Mouse (Mus musculus): Measurements from ENCODE around the gene Kcnq1. TPM values are rescaled to one million over a fixed set of nuclear protein-coding genes. Genes with fewer than 3 reads are reported as not detected.

The Kcnq1 gene
- polyA plus RNA-seq, 1 experiment from 2014 or later: 9.6 TPM

GRCm38 (mm10) chr7:143178831-143179230, 72.7 kb downstream of the Kcnq1 start:
- Histone ChIP-seq H3K4me1 (replicated peaks; ENCODE audit: control insufficient read depth, insufficient read depth, low read length) (peaks cover 14% of the 10 kb centered on the region), H3K4me3 (ENCODE audit: low read length) (no peak overlapping the region), H3K27ac (ENCODE audit: low read length) (0 out of 2 replicates have a peak overlapping the region, but pooled peaks have one; percentile 3), H3K4me2 (ENCODE audit: low read depth, low read length) (no peak overlapping the region), H3K27me3 (ENCODE audit: control insufficient read depth, insufficient read depth, low read depth, low read length) (no peaks in the 10 kb centered on the region), H3K9me3 (ENCODE audit: control insufficient read depth, low read length) (no peaks in the 10 kb centered on the region), H3K36me3 (ENCODE audit: control insufficient read depth, insufficient read depth, low read length) (no peaks in the 10 kb centered on the region), H3K9ac (ENCODE audit: low read length) (no peak overlapping the region)
- 0 out of 2 replicates have a peak, but pooled peaks have one; percentile 16 for ATAC-seq (ENCODE audit: low read depth)
- 82% methylated on average over 2 of the region's 2 CpGs for WGBS

GRCm38 (mm10) chr7:143180761-143181160, 74.6 kb downstream of the Kcnq1 start:
- 0 out of 2 replicates have a peak overlapping the region, but pooled peaks have one; percentile 36 for H3K9ac ChIP-seq (ENCODE audit: low read length)
- H3K4me3 ChIP-seq (ENCODE audit: low read length): no peak overlapping the region
- H3K4me1 ChIP-seq (replicated peaks; ENCODE audit: control insufficient read depth, insufficient read depth, low read length): peaks cover 14% of the 10 kb centered on the region
- no peaks in the 10 kb centered on the region for H3K27me3 ChIP-seq (ENCODE audit: control insufficient read depth, insufficient read depth, low read depth, low read length)
- H3K4me2 ChIP-seq (ENCODE audit: low read depth, low read length): no peak overlapping the region
- peak; percentile 89 for ATAC-seq (ENCODE audit: low read depth)
- H3K9me3 ChIP-seq (ENCODE audit: control insufficient read depth, low read length): no peaks in the 10 kb centered on the region
- H3K27ac ChIP-seq (ENCODE audit: low read length): peak overlapping the region; percentile 65
- WGBS: 17% methylated on average over 3 of the region's 3 CpGs
- H3K36me3 ChIP-seq (ENCODE audit: control insufficient read depth, insufficient read depth, low read length): no peaks in the 10 kb centered on the region

DNA sequence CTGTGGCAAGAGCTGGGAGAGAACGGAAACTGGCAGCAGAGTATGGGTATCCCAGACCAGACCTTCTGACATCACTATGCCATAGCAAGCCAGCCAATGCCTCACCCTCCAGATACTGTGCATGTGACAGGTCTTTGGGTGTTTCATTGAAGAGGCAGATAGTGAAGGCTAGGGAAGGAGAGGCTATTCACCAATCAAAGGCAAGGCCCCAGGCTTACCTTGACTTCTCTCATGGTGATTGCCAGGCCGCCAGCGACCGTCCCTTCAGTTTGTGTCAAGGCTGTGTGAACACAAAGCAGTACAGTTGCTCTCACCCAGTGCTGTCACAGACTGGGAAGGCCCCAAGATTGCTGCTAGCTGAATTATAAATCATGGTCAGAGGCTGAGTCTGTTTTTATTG, 75.1 kb downstream of the Kcnq1 start:
- no peak for ATAC-seq (ENCODE audit: low read depth)
- H3K27ac ChIP-seq (ENCODE audit: low read length): peak overlapping the region; percentile 65
- H3K27me3 ChIP-seq (ENCODE audit: control insufficient read depth, insufficient read depth, low read depth, low read length): no peaks in the 10 kb centered on the region
- no peak overlapping the region for H3K4me2 ChIP-seq (ENCODE audit: low read depth, low read length)
- WGBS: 85% methylated on average over 4 of the region's 4 CpGs
- peaks cover 18% of the 10 kb centered on the region for H3K4me1 ChIP-seq (replicated peaks; ENCODE audit: control insufficient read depth, insufficient read depth, low read length)
- H3K9ac ChIP-seq (ENCODE audit: low read length): 0 out of 2 replicates have a peak overlapping the region, but pooled peaks have one; percentile 36
- H3K9me3 ChIP-seq (ENCODE audit: control insufficient read depth, low read length): no peaks in the 10 kb centered on the region
- no peak overlapping the region for H3K4me3 ChIP-seq (ENCODE audit: low read length)
- H3K36me3 ChIP-seq (ENCODE audit: control insufficient read depth, insufficient read depth, low read length): no peaks in the 10 kb centered on the region

DNA sequence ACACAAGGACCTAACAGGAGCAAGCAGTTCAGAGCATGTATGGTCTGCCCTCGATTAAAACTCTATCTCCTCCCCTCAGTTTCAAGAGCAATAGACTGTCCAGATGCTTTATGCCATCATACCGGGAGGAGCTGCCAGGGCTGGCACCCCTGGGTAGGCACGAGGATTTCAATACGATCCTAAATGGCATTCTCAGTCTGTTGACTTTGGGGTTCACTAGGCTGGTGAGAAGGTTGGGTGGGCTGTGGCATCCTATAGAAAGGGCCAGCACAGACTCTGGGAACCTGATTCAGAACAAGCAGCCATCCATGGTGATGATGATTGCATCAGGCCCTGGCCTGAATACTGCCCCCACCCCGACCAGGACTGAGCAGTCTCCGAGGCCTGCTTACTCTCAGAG, 79.3 kb downstream of the Kcnq1 start:
- no peaks in the 10 kb centered on the region for H3K36me3 ChIP-seq (ENCODE audit: control insufficient read depth, insufficient read depth, low read length)
- no peak overlapping the region for H3K4me2 ChIP-seq (ENCODE audit: low read depth, low read length)
- H3K4me1 ChIP-seq (replicated peaks; ENCODE audit: control insufficient read depth, insufficient read depth, low read length): peaks cover 21% of the 10 kb centered on the region
- no peak overlapping the region for H3K4me3 ChIP-seq (ENCODE audit: low read length)
- H3K27me3 ChIP-seq (ENCODE audit: control insufficient read depth, insufficient read depth, low read depth, low read length): no peaks in the 10 kb centered on the region
- no peak overlapping the region for H3K27ac ChIP-seq (ENCODE audit: low read length)
- ATAC-seq (ENCODE audit: low read depth): no peak
- H3K9me3 ChIP-seq (ENCODE audit: control insufficient read depth, low read length): no peaks in the 10 kb centered on the region
- H3K9ac ChIP-seq (ENCODE audit: low read length): no peak overlapping the region
- 67% methylated on average over 6 of the region's 6 CpGs for WGBS

GRCm38 (mm10) chr7:143186378-143186777, 80.2 kb downstream of the Kcnq1 start:
- peak overlapping the region; percentile 66 for H3K27ac ChIP-seq (ENCODE audit: low read length)
- ATAC-seq (ENCODE audit: low read depth): peak; percentile 49; the same call in 1 of the 2 replicates
- 0 out of 2 replicates have a peak overlapping the region, but pooled peaks have one; percentile 23 for H3K9ac ChIP-seq (ENCODE audit: low read length)
- H3K4me3 ChIP-seq (ENCODE audit: low read length): no peak overlapping the region
- H3K4me1 ChIP-seq (replicated peaks; ENCODE audit: control insufficient read depth, insufficient read depth, low read length): peaks cover 13% of the 10 kb centered on the region; the same call in 1 of the 2 replicates
- H3K36me3 ChIP-seq (ENCODE audit: control insufficient read depth, insufficient read depth, low read length): no peaks in the 10 kb centered on the region
- H3K27me3 ChIP-seq (ENCODE audit: control insufficient read depth, insufficient read depth, low read depth, low read length): no peaks in the 10 kb centered on the region
- no peak overlapping the region for H3K4me2 ChIP-seq (ENCODE audit: low read depth, low read length)
- 64% methylated on average over 10 of the region's 10 CpGs for WGBS
- no peaks in the 10 kb centered on the region for H3K9me3 ChIP-seq (ENCODE audit: control insufficient read depth, low read length)

- Histone ChIP-seq H3K4me2 (ENCODE audit: low read depth, low read length) (no peak overlapping the region), H3K4me3 (ENCODE audit: low read length) (no peak overlapping the region), H3K4me1 (replicated peaks; ENCODE audit: control insufficient read depth, insufficient read depth, low read length) (peaks cover 13% of the 10 kb centered on the region; the same call in 1 of the 2 replicates), H3K27ac (ENCODE audit: low read length) (peak overlapping the region; percentile 66), H3K9me3 (ENCODE audit: control insufficient read depth, low read length) (no peaks in the 10 kb centered on the region), H3K27me3 (ENCODE audit: control insufficient read depth, insufficient read depth, low read depth, low read length) (no peaks in the 10 kb centered on the region), H3K36me3 (ENCODE audit: control insufficient read depth, insufficient read depth, low read length) (no peaks in the 10 kb centered on the region), H3K9ac (ENCODE audit: low read length) (no peak overlapping the region)
- WGBS: 71% methylated on average over 3 of the region's 3 CpGs
- no peak for ATAC-seq (ENCODE audit: low read depth)
Measured at GRCm38 (mm10) chr7:143187181-143187580, 81.0 kb downstream of the Kcnq1 start.

DNA sequence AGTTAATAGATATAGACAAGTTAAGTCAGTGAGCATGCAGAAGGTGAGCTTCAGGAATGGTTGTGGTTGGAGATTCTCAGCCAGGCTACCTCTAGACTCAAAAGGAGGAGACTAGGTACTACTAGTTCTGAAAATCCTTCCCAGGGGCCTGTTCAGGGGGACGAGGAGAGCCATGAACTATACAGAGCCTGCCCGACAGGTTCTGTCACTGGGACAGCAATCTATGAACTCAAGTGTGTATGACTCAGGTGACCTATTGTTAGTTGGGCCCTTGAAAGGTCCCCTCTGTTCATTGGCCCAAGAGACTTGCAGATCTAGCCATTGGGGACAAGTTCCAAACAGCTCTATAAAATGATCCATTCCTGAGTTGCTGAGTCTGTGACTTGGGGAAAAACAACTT, 82.4 kb downstream of the Kcnq1 start:
- Histone ChIP-seq H3K9ac (ENCODE audit: low read length) (no peak overlapping the region), H3K27ac (ENCODE audit: low read length) (peak overlapping the region; percentile 66), H3K27me3 (ENCODE audit: control insufficient read depth, insufficient read depth, low read depth, low read length) (no peaks in the 10 kb centered on the region), H3K36me3 (ENCODE audit: control insufficient read depth, insufficient read depth, low read length) (no peaks in the 10 kb centered on the region), H3K4me1 (replicated peaks; ENCODE audit: control insufficient read depth, insufficient read depth, low read length) (peaks cover 13% of the 10 kb centered on the region; the same call in 1 of the 2 replicates), H3K4me2 (ENCODE audit: low read depth, low read length) (no peak overlapping the region), H3K9me3 (ENCODE audit: control insufficient read depth, low read length) (no peaks in the 10 kb centered on the region), H3K4me3 (ENCODE audit: low read length) (no peak overlapping the region)
- peak; percentile 73 for ATAC-seq (ENCODE audit: low read depth)
- 52% methylated on average over 2 of the region's 2 CpGs for WGBS

DNA sequence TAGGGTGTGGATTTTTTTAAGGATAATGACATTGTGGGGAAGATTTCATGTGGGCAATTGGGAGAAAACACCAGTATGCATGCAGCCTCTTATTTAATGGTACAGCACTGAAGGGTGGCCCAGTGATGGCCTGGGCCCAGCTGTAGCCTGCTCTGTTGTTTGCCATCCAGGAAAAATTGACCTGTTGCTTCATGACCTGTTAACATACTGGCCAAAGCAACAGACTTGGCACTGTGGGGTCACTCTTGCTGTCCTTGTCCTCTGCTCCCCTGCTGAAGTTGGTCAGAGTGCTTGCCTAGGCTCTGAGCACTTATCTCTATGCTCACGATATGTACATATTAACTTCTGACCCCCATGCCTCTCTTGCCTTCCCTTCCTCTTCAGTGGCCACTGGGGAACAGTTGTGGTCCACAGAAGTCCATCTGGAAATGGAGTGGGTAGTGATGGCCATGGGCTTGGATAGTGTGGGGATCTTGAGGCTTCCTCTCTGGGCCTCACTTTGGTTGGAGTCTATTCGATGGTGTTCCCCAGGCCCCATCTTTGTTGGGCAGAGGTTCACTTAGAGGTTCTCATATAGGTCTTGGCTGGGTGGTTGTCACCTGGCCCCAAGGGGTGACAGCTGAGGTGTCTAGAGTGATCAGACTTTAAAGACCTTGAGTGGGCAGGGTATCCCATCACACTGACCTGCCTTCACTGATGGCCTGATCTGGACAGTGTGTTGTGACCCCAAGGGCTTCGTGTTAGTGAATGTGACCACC, 84.0 kb downstream of the Kcnq1 start:
- no peaks in the 10 kb centered on the region for H3K9me3 ChIP-seq (ENCODE audit: control insufficient read depth, low read length)
- WGBS: 86% methylated on average over 3 of the region's 3 CpGs
- no peak for ATAC-seq (ENCODE audit: low read depth)

DNA sequence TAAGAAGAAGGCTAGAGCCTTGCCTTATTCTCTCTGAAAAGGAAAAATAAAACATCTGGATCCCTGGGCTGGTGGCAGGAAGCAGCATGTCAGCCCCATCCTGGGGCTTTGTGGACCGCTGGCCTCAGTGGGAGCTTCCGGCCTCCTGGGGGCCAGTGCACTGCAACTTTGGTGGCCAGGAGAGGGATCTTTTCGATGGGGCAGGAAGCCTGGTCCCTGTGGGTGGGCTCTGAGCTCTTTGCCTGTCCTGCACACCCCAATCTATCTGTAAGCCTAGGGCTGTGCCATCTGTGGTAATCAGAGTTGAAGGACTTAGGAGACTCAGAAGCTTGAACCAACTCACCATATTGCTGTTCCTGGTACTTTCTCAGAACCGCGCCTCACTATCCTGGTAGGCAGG, 84.7 kb downstream of the Kcnq1 start:
- no peaks in the 10 kb centered on the region for H3K36me3 ChIP-seq (ENCODE audit: control insufficient read depth, insufficient read depth, low read length)
- WGBS: 72% methylated on average over 5 of the region's 5 CpGs
- ATAC-seq (ENCODE audit: low read depth): no peak

More for the DNA sequence above, 84.0 kb downstream of the Kcnq1 start:
- Histone ChIP-seq H3K27ac (ENCODE audit: low read length) (no peak overlapping the region), H3K4me1 (replicated peaks; ENCODE audit: control insufficient read depth, insufficient read depth, low read length) (peaks cover 13% of the 10 kb centered on the region; the same call in 1 of the 2 replicates), H3K4me3 (ENCODE audit: low read length) (no peak overlapping the region), H3K27me3 (ENCODE audit: control insufficient read depth, insufficient read depth, low read depth, low read length) (no peaks in the 10 kb centered on the region), H3K9ac (ENCODE audit: low read length) (no peak overlapping the region), H3K4me2 (ENCODE audit: low read depth, low read length) (no peak overlapping the region), H3K36me3 (ENCODE audit: control insufficient read depth, insufficient read depth, low read length) (no peaks in the 10 kb centered on the region)

More for the DNA sequence above, 84.7 kb downstream of the Kcnq1 start:
- no peak overlapping the region for H3K27ac ChIP-seq (ENCODE audit: low read length)
- H3K4me3 ChIP-seq (ENCODE audit: low read length): no peak overlapping the region
- no peaks in the 10 kb centered on the region for H3K9me3 ChIP-seq (ENCODE audit: control insufficient read depth, low read length)
- no peak overlapping the region for H3K4me2 ChIP-seq (ENCODE audit: low read depth, low read length)
- H3K9ac ChIP-seq (ENCODE audit: low read length): no peak overlapping the region
- H3K27me3 ChIP-seq (ENCODE audit: control insufficient read depth, insufficient read depth, low read depth, low read length): no peaks in the 10 kb centered on the region
- peaks cover 11% of the 10 kb centered on the region; the same call in 1 of the 2 replicates for H3K4me1 ChIP-seq (replicated peaks; ENCODE audit: control insufficient read depth, insufficient read depth, low read length)

Measured in lung, embryonic 16.5 days (tissue).